Mouse (Mus musculus) 3134 (cell line): Measurements from ENCODE around the gene Otx1.
A peak's percentile ranks its signal among the peaks of the same experiment; 100 is the strongest.

ENCODE experiments used
- DNase-seq: peaks from one replicate; pipeline ENCODE4 v3.0.0-alpha.2; 2011; ENCODE audit warnings: low spot score; ENCODE audit not compliant: insufficient read length; ENCODE audit errors: extremely low read depth

Gene Otx1

GRCm38 (mm10) chr11:21999396-22000315, 3.0 kb downstream of the Otx1 start:
- DNase-seq, result no peak

GRCm38 (mm10) chr11:21998141-21999047, 4.3 kb downstream of the Otx1 start:
- DNase-seq, result no peak

DNA sequence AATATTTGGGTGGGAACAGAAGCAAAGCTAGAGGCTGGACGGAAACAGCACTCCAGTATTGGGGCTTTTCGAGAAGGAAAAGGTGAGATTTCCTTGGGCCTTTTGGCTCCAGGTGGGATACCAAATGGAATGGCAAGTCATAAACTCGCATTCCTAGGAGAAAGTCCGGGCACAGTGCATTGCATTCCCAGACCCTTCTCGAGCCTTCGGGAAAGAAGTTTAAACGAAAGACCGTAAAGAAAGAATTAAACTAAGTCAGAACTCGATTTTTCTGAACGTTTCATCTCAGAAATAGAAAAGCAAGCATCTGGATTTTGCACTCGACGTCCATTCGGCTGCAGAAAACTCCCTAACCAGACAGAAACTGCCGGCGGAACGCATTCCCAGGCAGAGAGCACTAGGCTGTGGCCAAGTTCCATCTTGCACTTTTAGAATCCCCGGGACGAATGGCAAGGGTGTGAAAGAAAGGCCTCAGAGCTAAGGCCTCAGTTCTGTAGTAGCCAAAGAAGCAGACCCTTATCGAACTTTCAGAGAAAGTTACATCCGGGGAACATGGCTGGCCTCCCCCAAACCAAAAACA, 5.0 kb downstream of the Otx1 start:
- no peak for DNase-seq

DNA sequence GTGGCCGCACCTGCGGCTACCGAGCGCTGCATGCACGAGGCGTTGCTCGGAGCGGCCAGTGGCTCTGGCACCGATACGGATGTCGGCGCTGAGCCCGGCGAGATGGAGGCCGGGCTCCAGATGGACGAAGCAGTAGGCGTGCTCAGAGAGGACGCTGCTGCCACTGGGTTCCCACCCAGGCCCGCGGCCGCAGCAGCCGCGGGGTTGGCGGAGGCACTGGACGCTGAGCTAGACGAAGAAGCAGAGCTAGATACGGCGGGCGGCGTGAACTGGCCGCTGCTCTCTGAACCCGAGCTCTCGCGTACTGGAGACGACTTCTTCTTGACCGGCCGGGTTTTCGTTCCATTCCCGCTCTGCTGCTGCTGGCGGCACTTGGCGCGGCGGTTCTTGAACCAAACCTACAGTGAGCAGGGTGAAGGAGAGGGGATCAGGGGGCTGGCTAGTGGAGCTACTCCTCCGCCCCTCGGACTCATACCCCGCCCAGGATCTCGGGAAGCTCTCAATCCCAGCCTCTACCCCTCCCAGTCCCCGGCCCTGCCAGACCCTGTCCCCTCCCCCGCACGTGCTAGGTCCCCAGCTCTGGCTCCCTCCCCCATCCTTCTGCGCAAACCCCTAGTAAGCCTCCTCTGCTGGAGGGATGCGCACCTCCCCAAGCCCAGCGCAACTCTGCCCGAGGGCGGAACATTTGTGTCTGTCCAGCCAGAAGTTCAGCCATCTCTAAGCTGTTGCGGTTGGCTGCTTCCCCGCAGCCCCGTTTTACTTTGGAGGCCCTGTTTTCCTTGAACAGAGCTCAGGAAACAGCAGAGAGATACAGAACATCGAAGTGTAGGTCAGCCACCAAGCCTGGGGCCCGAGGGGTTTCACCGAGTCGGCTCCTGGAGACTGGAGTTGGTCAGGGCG, 5.8 kb downstream of the Otx1 start:
- no peak for DNase-seq

DNA sequence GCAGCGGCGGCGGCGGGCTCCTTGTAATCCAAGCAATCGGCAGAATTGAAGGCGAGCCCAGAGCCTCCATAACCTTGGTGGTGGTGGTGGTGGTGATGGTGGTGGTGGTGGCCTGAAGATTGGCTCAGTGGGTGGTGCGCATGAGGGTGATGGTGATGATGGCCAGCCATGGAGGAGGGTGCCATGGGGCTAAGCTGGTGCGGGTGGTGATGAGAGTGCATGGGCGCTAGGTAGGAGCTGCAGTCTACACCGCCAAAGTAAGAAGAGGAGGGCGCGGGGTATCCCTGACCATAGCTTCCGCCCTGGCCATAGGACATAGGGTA, 6.4 kb downstream of the Otx1 start:
- DNase-seq, result no peak

GRCm38 (mm10) chr11:21995534-21996324, 7.0 kb downstream of the Otx1 start:
- no peak for DNase-seq

DNA sequence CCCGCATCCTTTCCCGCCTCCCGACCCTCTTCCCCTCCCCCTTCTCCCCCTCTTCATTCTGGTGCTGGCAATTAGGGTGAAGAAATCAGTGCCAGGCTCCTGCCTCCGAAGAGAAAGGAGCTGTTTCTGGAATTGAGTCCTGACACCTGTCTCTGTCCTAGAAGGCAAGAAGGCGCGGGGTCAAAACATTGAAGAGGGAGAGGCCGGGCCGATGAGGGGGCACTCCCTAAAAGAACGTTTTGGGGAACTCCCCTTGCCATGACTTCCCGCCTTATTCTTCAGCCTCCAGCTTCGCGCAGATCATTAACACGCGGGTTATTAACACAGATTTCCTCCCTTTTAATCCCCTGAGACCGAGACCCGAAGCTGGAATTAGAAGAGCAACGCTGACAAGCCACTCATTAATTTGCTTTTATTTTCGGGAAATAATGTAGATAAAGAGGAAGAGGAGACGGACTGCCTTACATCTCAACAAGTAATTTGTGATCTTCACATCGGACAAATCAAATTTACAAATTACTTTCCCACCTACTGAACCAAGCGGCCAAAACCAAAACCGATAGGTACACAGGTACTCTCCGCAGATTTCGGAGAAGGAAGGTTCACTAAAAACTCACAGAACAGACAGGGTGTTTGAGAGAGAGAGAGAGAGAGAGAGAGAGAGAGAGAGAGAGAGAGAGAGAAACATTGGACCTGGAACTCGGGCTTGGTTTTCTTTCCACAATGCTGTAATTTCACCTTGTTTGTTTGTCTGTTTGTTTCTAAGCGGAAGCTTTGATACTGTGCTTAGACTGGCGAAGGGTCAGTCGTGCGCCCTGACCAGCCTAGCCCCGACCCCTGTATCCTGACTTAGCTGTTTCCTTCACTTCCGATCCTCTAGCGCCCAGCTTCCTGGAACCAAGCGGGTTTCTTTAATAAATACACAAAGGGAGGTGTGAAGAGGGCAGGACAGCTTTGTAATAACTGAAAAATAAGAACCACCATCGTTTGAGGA, 8.0 kb downstream of the Otx1 start:
- no peak for DNase-seq

DNA sequence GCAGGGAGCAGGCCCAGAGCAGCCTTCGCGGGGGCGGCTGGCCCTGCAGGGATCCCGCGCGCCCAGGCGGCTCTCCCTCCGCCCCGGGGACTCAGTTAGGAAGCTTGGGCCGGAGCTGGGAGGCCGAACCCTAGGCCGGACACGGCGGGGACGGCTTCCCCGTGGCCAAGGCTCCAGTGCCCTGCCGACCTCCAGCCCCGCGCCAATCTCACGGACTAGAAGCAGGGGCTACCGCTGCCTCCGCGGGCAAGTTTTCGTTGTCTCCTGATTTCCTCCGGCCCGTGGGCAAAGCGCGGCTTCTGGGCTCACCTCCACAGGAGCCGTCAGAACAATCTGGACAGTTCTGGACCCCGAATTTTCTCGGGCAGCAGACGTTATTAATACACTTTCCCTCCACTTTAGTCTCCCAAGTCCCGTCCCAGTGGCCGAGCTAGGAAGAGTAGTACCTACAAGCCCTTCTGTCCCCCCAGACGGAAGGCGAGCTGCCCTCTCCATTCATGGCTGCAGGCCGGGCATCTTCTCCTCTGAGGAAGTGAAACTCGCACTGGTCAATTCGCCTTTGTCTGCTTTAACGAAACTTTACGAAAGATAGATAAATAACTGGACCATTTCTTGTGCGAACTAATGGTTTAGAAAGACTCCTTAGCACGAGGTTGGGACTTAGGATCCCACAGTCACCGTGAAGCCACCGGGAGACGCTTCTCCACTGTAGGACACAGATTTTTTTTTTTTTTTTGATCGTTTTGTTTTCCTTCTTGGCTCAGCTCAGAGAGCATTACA, 8.9 kb downstream of the Otx1 start:
- no peak for DNase-seq

GRCm38 (mm10) chr11:21992761-21993596, 9.7 kb downstream of the Otx1 start:
- no peak for DNase-seq

- DNase-seq, result no peak
Observed at GRCm38 (mm10) chr11:21988398-21988946, 14.2 kb downstream of the Otx1 start.

- DNase-seq, result no peak
Observed at GRCm38 (mm10) chr11:21985118-21985517, 17.6 kb downstream of the Otx1 start.

- no peak for DNase-seq
Observed at GRCm38 (mm10) chr11:21974005-21974531, 28.6 kb downstream of the Otx1 start.

- no peak for DNase-seq
Observed at GRCm38 (mm10) chr11:21973597-21973996, 29.1 kb downstream of the Otx1 start.

- no peak for DNase-seq
Observed at GRCm38 (mm10) chr11:21968922-21969321, 33.8 kb downstream of the Otx1 start.

- no peak for DNase-seq
Observed at GRCm38 (mm10) chr11:21955167-21955566, 47.5 kb downstream of the Otx1 start.

DNA sequence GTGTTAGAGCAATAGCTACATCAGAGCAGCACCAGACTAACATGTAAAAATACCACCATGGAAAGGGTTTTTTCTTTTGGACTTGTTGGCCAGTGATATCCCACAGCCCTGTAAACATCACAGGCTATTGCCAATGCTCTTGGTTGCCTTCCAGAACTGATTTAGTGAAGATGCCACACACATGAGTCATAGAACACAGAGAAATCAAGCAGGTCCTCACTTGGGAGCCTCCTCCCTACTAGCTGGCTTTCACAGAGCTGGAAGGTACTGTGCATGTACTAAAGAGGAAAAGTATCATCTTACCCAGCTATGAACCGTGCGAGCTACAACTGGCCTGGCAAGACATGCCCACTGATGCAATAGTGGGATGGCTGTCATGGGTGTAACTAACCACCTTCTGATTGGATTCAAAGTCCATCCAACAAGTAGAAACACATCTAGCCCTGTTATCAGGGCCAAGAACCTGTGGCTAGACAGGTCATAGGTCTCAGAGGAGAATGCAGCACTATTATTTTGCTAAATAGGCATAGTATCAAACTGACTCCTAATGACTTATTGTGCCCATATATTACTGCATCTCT, 51.0 kb downstream of the Otx1 start:
- peak; percentile 35 for DNase-seq
